Mouse (Mus musculus) stomach, postnatal 0 days (tissue): ENCODE measurements around the gene Selenon. TPM values are rescaled to one million over a fixed set of nuclear protein-coding genes. Genes with fewer than 3 reads are reported as not detected.
A peak's percentile ranks its signal among the peaks of the same experiment; 100 is the strongest.

Source experiments
- ATAC-seq: fragments of 200-750 bp; cut with Nextera tagmentation; 2 replicates; pipeline ENCODE4 v1.8.0; 2017; ENCODE audit not compliant: low FRiP score, low TSS enrichment
- DNase-seq: peaks from one replicate; pipeline ENCODE4 v3.0.0-alpha.2; 2016; ENCODE audit warnings: low spot score
- H3K27ac ChIP-seq: fragments of 300-500 bp; sonication (generic); replicated peaks from 2 replicates; pipeline ENCODE4 v1.5.1; 2014; ENCODE audit warnings: mild to moderate bottlenecking, control low read depth
- H3K27me3 ChIP-seq: fragments of 300-500 bp; sonication (generic); 2 replicates; pipeline ENCODE4 v1.6.1; 2014; ENCODE audit warnings: low read length; ENCODE audit not compliant: control insufficient read depth, insufficient read depth
- H3K36me3 ChIP-seq: fragments of 300-500 bp; sonication (generic); 2 replicates; pipeline ENCODE4 v1.6.1; 2014; ENCODE audit warnings: low read length, mixed read lengths; ENCODE audit not compliant: control insufficient read depth, insufficient read depth
- H3K4me1 ChIP-seq: fragments of 300-500 bp; sonication (generic); replicated peaks from 2 replicates; pipeline ENCODE4 v1.6.1; 2014; ENCODE audit warnings: antibody characterized with exemption; ENCODE audit not compliant: control insufficient read depth, insufficient read depth
- H3K4me2 ChIP-seq: fragments of 300-500 bp; sonication (generic); replicated peaks from 2 replicates; pipeline ENCODE4 v1.6.1; 2014; ENCODE audit warnings: low read depth, mild to moderate bottlenecking, control low read depth, moderate library complexity
- H3K4me3 ChIP-seq: fragments of 300-500 bp; sonication (generic); 2 replicates; pipeline ENCODE4 v1.5.1; 2014; ENCODE audit warnings: low read depth, low read length, control low read depth
- H3K9ac ChIP-seq: fragments of 300-500 bp; sonication (generic); 2 replicates; pipeline ENCODE4 v1.6.1; 2014; ENCODE audit warnings: mild to moderate bottlenecking, low read length, control low read depth, mixed read lengths
- H3K9me3 ChIP-seq: fragments of 300-500 bp; sonication (generic); 2 replicates; pipeline ENCODE4 v1.6.1; 2016; ENCODE audit warnings: low read length; ENCODE audit not compliant: control insufficient read depth
- CTCF ChIP-seq: IDR thresholded peaks from 2 replicates; pipeline ENCODE4 v1.5.1; 2016; ENCODE audit warnings: antibody characterized with exemption, low read depth, mild to moderate bottlenecking, moderate library complexity
- EP300 ChIP-seq: optimal IDR thresholded peaks from 2 replicates; pipeline ENCODE3; 2016; ENCODE audit warnings: antibody characterized with exemption
- WGBS: fragments of 180-500 bp; shearing (Covaris S2); extraction: QIAGEN DNeasy Blood & Tissue Kit; methylation state at CpG from one replicate; pipeline ENCODE4 v1.1.7; 2014; 5-methylcytosine and 5-hydroxymethylcytosine counted together
- polyA plus RNA-seq: library from polyadenylated mRNA; unstranded; fragments of >200 nt; fragmentation: Nextera tagmentation; extraction: Ambion mirVana; gene quantifications from 2 replicates; pipeline ENCODE4 v1.2.1, GENCODE M21; 2015

The Selenon gene
- polyA plus RNA-seq, 1 experiment from 2014 or later, result 8.6 TPM

DNA sequence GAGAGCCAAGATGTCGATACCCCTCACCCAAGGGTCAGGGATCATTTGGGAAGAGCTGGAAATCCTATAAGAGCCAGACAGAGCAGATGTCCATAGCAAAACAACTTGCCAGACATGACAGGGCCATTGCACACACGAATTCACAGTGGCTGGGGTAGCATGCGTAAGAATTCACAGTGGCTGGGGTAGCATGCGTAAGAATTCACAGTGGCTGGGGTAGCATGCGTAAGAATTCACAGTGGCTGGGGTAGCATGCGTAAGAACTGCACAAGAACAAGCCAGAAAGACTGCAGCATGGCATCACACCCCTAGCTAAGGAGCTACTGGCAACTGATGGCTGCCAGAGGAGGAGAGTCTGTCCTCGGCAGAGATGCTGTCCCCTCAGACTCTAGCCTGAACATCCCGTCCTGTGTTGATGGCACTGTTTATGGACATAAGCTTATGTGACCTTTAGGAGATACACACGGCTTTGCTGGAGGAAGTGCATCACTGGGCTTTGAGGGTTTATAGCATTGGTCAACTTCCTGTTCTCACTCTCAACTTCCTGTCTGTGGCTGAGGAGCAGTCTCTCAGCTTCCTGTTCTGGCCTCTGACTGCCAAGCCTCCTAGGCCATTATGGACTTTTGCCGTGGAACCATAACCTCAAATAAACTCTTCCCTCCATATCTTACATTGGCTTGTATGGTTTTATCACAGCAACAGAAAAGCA lies 42.9 kb upstream of the Selenon start:
- ATAC-seq (no peak), DNase-seq (no peak)
- Histone ChIP-seq H3K4me3 (no peak overlapping the region), H3K27ac (no peak overlapping the region; the same call in 1 of the 2 replicates), H3K9ac (no peak overlapping the region), H3K36me3 (no peaks in the 10 kb centered on the region), H3K27me3 (no peaks in the 10 kb centered on the region), H3K4me2 (no peak overlapping the region), H3K4me1 (no peaks in the 10 kb centered on the region), H3K9me3 (no peaks in the 10 kb centered on the region)
- TF ChIP-seq EP300, result no peak
- no peak for TF ChIP-seq CTCF
- 86% methylated on average over 10 of the region's 10 CpGs for WGBS

GRCm38 (mm10) chr4:134592442-134592841 lies 40.5 kb upstream of the Selenon start:
- Histone ChIP-seq H3K27ac (no peak overlapping the region), H3K4me2 (no peak overlapping the region), H3K9me3 (no peaks in the 10 kb centered on the region), H3K27me3 (no peaks in the 10 kb centered on the region), H3K9ac (no peak overlapping the region), H3K4me1 (no peaks in the 10 kb centered on the region), H3K4me3 (no peak overlapping the region), H3K36me3 (no peaks in the 10 kb centered on the region)
- no peak for ATAC-seq
- DNase-seq, result no peak
- WGBS, result 72% methylated on average over 4 of the region's 4 CpGs
- TF ChIP-seq EP300 (no peak), CTCF (no peak)

GRCm38 (mm10) chr4:134591506-134592061 lies 39.6 kb upstream of the Selenon start:
- 33% methylated on average over 11 of the region's 11 CpGs for WGBS
- Histone ChIP-seq H3K27ac (no peak overlapping the region), H3K27me3 (no peaks in the 10 kb centered on the region), H3K4me1 (no peaks in the 10 kb centered on the region), H3K4me2 (no peak overlapping the region), H3K9me3 (no peaks in the 10 kb centered on the region), H3K9ac (no peak overlapping the region), H3K4me3 (no peak overlapping the region), H3K36me3 (no peaks in the 10 kb centered on the region)
- no peak for TF ChIP-seq CTCF
- TF ChIP-seq EP300, result no peak
- ATAC-seq, result no peak
- DNase-seq, result peak; percentile 58

DNA sequence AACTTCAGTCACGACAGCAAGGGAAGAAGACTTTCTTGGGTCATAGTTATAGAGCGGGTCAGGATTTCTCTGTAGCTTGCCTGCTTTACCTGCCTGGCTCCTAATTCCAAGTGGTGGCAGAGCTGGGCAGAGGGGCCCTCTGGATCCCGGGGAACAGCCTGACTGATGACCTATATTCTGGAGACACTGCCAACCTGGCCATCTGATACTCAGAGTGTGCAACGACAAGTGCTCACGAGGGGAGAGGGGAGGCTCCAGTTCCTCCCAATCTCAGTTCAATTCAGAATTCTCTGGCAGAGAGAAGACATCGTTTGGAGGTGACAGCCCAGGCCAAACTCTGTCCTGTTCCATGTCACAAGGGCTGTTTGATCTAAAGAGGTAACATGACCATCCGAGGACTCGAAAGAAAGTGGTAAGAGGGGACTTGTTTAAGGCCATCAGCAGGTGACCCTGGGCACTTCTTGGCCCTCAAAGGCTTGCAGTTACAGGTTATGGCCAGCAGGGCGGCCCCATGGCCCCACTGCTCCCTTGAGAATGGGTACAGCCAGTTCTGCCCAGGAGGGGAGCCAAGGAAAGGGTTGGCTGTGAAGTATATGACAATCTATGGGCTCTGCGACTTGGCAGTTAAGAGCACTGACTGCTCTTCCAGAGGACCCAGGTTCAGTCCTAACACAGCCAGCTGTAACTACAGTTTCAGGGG lies 38.4 kb upstream of the Selenon start:
- TF ChIP-seq CTCF, result peak; percentile 66
- TF ChIP-seq EP300, result no peak
- 79% methylated on average over 10 of the region's 10 CpGs for WGBS
- Histone ChIP-seq H3K27me3 (no peaks in the 10 kb centered on the region), H3K4me3 (no peak overlapping the region), H3K4me2 (no peak overlapping the region), H3K4me1 (no peaks in the 10 kb centered on the region), H3K9me3 (no peaks in the 10 kb centered on the region), H3K9ac (no peak overlapping the region), H3K27ac (no peak overlapping the region), H3K36me3 (no peaks in the 10 kb centered on the region)
- ATAC-seq (no peak), DNase-seq (no peak)

DNA sequence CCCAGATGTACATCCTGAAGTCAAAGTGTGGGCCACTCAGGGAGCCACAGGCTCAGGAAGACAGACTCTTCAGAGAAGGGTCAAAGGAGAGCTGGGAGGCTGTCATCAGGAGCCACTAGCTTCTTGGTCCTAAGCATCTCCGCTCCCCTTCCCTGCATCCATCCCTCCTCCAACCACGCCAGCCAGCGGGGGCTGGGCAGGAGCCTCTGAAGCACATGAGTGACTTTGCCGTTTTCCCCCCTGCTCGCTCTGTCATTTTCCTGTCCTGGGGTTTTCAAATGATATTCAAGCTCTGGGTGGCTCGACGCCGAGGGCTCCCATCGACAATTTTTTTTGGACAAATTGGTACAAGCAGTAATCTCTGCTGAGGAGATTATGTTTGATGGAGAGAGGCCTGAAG lies 37.8 kb upstream of the Selenon start:
- no peaks in the 10 kb centered on the region for H3K4me1 ChIP-seq
- H3K27ac ChIP-seq, result no peak overlapping the region
- H3K4me3 ChIP-seq, result no peak overlapping the region
- 86% methylated on average over 9 of the region's 9 CpGs for WGBS
- TF ChIP-seq CTCF, result no peak
- TF ChIP-seq EP300, result no peak
- H3K36me3 ChIP-seq, result no peaks in the 10 kb centered on the region
- H3K27me3 ChIP-seq, result no peaks in the 10 kb centered on the region
- no peak overlapping the region for H3K4me2 ChIP-seq
- DNase-seq (no peak), ATAC-seq (no peak)
- no peaks in the 10 kb centered on the region for H3K9me3 ChIP-seq
- no peak overlapping the region for H3K9ac ChIP-seq

- WGBS, result 65% methylated on average over 5 of the region's 5 CpGs
- no peak for ATAC-seq
- DNase-seq, result no peak
- H3K4me2 ChIP-seq, result no peak overlapping the region
- H3K27ac ChIP-seq, result no peak overlapping the region
- no peak overlapping the region for H3K9ac ChIP-seq
- no peaks in the 10 kb centered on the region for H3K36me3 ChIP-seq
- no peaks in the 10 kb centered on the region for H3K27me3 ChIP-seq
- H3K4me1 ChIP-seq, result no peaks in the 10 kb centered on the region
- no peak overlapping the region for H3K4me3 ChIP-seq
- no peaks in the 10 kb centered on the region for H3K9me3 ChIP-seq
- TF ChIP-seq EP300, result no peak
- no peak for TF ChIP-seq CTCF
These were observed 37.0 kb upstream of the Selenon start for GRCm38 (mm10) chr4:134588951-134589350.
